ENCODE assay signal across 9 mouse cellular contexts in genomic region chr7:43671064-43671808, GRCm38 (mm10). TPM values are rescaled to one million over a fixed set of nuclear protein-coding genes. Genes with fewer than 3 reads are reported as not detected.
DNase-seq lines count a peak whose midpoint lies in the region; ATAC-seq and TF ChIP-seq lines count a peak whose summit lies in the region.
"Had no signal": no experiment of that assay in that cellular context is flagged by ENCODE, and none has a peak within 500 bp of the region (broad histone marks: within the 10 kb centered on the region; RNA-seq: fewer than 3 reads in every experiment).

No protein-coding gene starts in this region.

- no peaks in the 10 kb centered on the region for H3K27me3 ChIP-seq in kidney, embryonic 16.5 days (ENCODE audit: insufficient read depth, low read length)
- no peaks in the 10 kb centered on the region for H3K27me3 ChIP-seq in embryonic facial prominence, embryonic 13.5 days
- no peaks in the 10 kb centered on the region for H3K27me3 ChIP-seq in intestine, embryonic 14.5 days (replicated peaks; ENCODE audit: control insufficient read depth, insufficient read depth, low read length)
- no peaks in the 10 kb centered on the region for H3K27me3 ChIP-seq in midbrain, postnatal 0 days (ENCODE audit: insufficient read depth, low read length)

- peaks cover 8% of the 10 kb centered on the region for H3K4me1 ChIP-seq in kidney, embryonic 16.5 days (ENCODE audit: insufficient read depth, low read length)
- H3K4me1 ChIP-seq in embryonic facial prominence, embryonic 13.5 days, result peaks cover 8% of the 10 kb centered on the region
- peaks cover 13% of the 10 kb centered on the region for H3K4me1 ChIP-seq in intestine, embryonic 14.5 days (replicated peaks; ENCODE audit: control insufficient read depth, insufficient read depth, low read length)
- H3K4me1 ChIP-seq in midbrain, postnatal 0 days (ENCODE audit: insufficient read depth, low read length), result no peaks in the 10 kb centered on the region

- H3K4me3 ChIP-seq in kidney, embryonic 16.5 days (ENCODE audit: low read length), result peak overlapping the region; percentile 67
- peak overlapping the region; percentile 72 for H3K4me3 ChIP-seq in embryonic facial prominence, embryonic 13.5 days
- peak overlapping the region; percentile 82 for H3K4me3 ChIP-seq in intestine, embryonic 14.5 days (ENCODE audit: low read depth, low read length)
- H3K4me3 ChIP-seq in midbrain, postnatal 0 days (ENCODE audit: low read depth, low read length), result peak overlapping the region; percentile 71

- intact Hi-C loops in left cerebral cortex, postnatal 25 days (cut with DNase I), result loop anchor here (1.0 to 10.0 kb wide), 4 partner anchors 64 to 574 kb away; partner anchors contain the start of genes 1700028J19Rik, 2410002F23Rik, Zfp715 and Zfp719

- peak overlapping the region; percentile 61 for H3K9ac ChIP-seq in kidney, embryonic 16.5 days (replicated peaks; ENCODE audit: low read length)
- peak overlapping the region; percentile 83 for H3K9ac ChIP-seq in embryonic facial prominence, embryonic 13.5 days
- peak overlapping the region; percentile 35; the same call in 1 of the 2 replicates for H3K9ac ChIP-seq in intestine, embryonic 14.5 days (ENCODE audit: low read length)
- H3K9ac ChIP-seq in midbrain, postnatal 0 days (replicated peaks; ENCODE audit: low read length, poor library complexity, severe bottlenecking), result peak overlapping the region; percentile 73

- H3K27ac ChIP-seq in kidney, embryonic 16.5 days (ENCODE audit: low read length), result no peak overlapping the region
- 0 out of 2 replicates have a peak overlapping the region, but pooled peaks have one; percentile 22 for H3K27ac ChIP-seq in embryonic facial prominence, embryonic 13.5 days
- H3K27ac ChIP-seq in intestine, embryonic 14.5 days (ENCODE audit: low read depth), result no peak overlapping the region; the same call in 1 of the 2 replicates
- 0 out of 2 replicates have a peak overlapping the region, but pooled peaks have one; percentile 4 for H3K27ac ChIP-seq in midbrain, postnatal 0 days (ENCODE audit: low read depth, low read length)

- peaks cover 25% of the 10 kb centered on the region for H3K36me3 ChIP-seq in kidney, embryonic 16.5 days (ENCODE audit: insufficient read depth, low read length)
- peaks cover 24% of the 10 kb centered on the region for H3K36me3 ChIP-seq in embryonic facial prominence, embryonic 13.5 days
- peaks cover 18% of the 10 kb centered on the region for H3K36me3 ChIP-seq in intestine, embryonic 14.5 days (ENCODE audit: control insufficient read depth, insufficient read depth, low read length)
- peaks cover 16% of the 10 kb centered on the region for H3K36me3 ChIP-seq in midbrain, postnatal 0 days (ENCODE audit: insufficient read depth, low read length)

- H3K4me2 ChIP-seq in kidney, embryonic 16.5 days (replicated peaks; ENCODE audit: low read depth, low read length), result peak overlapping the region; percentile 46
- peak overlapping the region; percentile 85 for H3K4me2 ChIP-seq in embryonic facial prominence, embryonic 13.5 days
- peak overlapping the region; percentile 69 for H3K4me2 ChIP-seq in intestine, embryonic 14.5 days (ENCODE audit: low read length)
- peak overlapping the region; percentile 67 for H3K4me2 ChIP-seq in midbrain, postnatal 0 days (ENCODE audit: low read depth, low read length, poor library complexity, severe bottlenecking)

- 0 out of 2 replicates have a peak, but pooled peaks cover under 1% of the 10 kb centered on the region for H3K9me3 ChIP-seq in kidney, embryonic 16.5 days (ENCODE audit: low read length)
- 0 out of 2 replicates have a peak, but pooled peaks cover 8% of the 10 kb centered on the region for H3K9me3 ChIP-seq in embryonic facial prominence, embryonic 13.5 days
- H3K9me3 ChIP-seq in intestine, embryonic 14.5 days (ENCODE audit: control insufficient read depth, low read length), result no peaks in the 10 kb centered on the region
- H3K9me3 ChIP-seq in midbrain, postnatal 0 days (ENCODE audit: low read length), result 0 out of 2 replicates have a peak, but pooled peaks cover under 1% of the 10 kb centered on the region

- TF ChIP-seq CTCF in midbrain, postnatal 0 days (IDR thresholded peaks at IDR 0.05), result no peak

- DNase-seq in kidney, postnatal 10 days, result no peak
- no peak for DNase-seq in intestine, embryonic 14.5 days (ENCODE audit: low spot score)
- DNase-seq in midbrain, postnatal 0 days (ENCODE audit: low spot score), result no peak
- DNase-seq in adrenal gland, adult 2 months, result no peak
- DNase-seq in left cerebral cortex, postnatal 25 days (ENCODE audit: low spot score in 2 of 2), result no peak
- no peak for DNase-seq in adrenal gland, adult 8-10 months

- ATAC-seq in kidney, embryonic 16.5 days (ENCODE audit: low FRiP score, low TSS enrichment), result peak; percentile 50
- ATAC-seq in embryonic facial prominence, embryonic 13.5 days (ENCODE audit: insufficient number of reproducible peaks, insufficient read depth, low FRiP score, low TSS enrichment, low read depth), result no peak
- ATAC-seq in intestine, embryonic 14.5 days (replicated peaks; ENCODE audit: low FRiP score, low TSS enrichment, low read depth), result peak; percentile 36; the same call in 1 of the 2 replicates
- peak; percentile 22; the same call in 1 of the 2 replicates for ATAC-seq in midbrain, postnatal 0 days (ENCODE audit: low FRiP score)

- 71% methylated on average over 11 of the region's 11 CpGs for WGBS in kidney, embryonic 16.5 days
- WGBS in embryonic facial prominence, embryonic 13.5 days, result 69% methylated on average over 11 of the region's 11 CpGs
- WGBS in intestine, embryonic 14.5 days, result 68% methylated on average over 11 of the region's 11 CpGs
- 69% methylated on average over 11 of the region's 11 CpGs for WGBS in midbrain, postnatal 0 days

RNA-seq across cellular contexts. Expression of gene Ctu1, which starts 0.6 kb away (rescaled TPM):
- 15.7 and 19.7 TPM in 2 replicates for polyA plus RNA-seq in kidney, embryonic 16.5 days (2015; fragmentation: Nextera tagmentation; extraction: Ambion mirVana)
- polyA plus RNA-seq in embryonic facial prominence, embryonic 13.5 days (2015; fragmentation: Nextera tagmentation; extraction: Ambion mirVana), result 14.3 and 14.5 TPM in 2 replicates
- 9.4 and 9.8 TPM in 2 replicates for polyA plus RNA-seq in intestine, embryonic 14.5 days (2014; fragmentation: Nextera tagmentation; extraction: Ambion mirVana)
- total RNA-seq in midbrain, postnatal 0 days (2014; rRNA removed), result 36.7 and 40.4 TPM in 2 replicates
- polyA plus RNA-seq in midbrain, postnatal 0 days (2015; fragmentation: Nextera tagmentation; extraction: Ambion mirVana), result 21.2 and 21.6 TPM in 2 replicates
- total RNA-seq in adrenal gland, adult 2 months (2021), result 10 to 100 TPM in 1 of 2 experiments, 1 to 10 TPM in 1; 9.9 to 10.4 TPM
- polyA plus RNA-seq in adrenal gland, adult 2 months (2012; rRNA removed), result 20.1 and 21.3 TPM in 2 replicates
- total RNA-seq in left cerebral cortex, postnatal 25 days (2021), result 1 to 10 TPM; 7.5 to 8.7 TPM
- total RNA-seq in adrenal gland, adult 8-10 months (2022), result 10 to 100 TPM; 11.5 to 13.4 (median 12.6) TPM

RNA-seq across cellular contexts. Expression of gene Siglece, which starts 11.3 kb away (rescaled TPM):
- 0.64 and 1.3 TPM in 2 replicates for polyA plus RNA-seq in kidney, embryonic 16.5 days (2015; fragmentation: Nextera tagmentation; extraction: Ambion mirVana)
- 0.69 and 1.3 TPM in 2 replicates for polyA plus RNA-seq in embryonic facial prominence, embryonic 13.5 days (2015; fragmentation: Nextera tagmentation; extraction: Ambion mirVana)
- polyA plus RNA-seq in intestine, embryonic 14.5 days (2014; fragmentation: Nextera tagmentation; extraction: Ambion mirVana), result 1.2 and 1.7 TPM in 2 replicates
- total RNA-seq in midbrain, postnatal 0 days (2014; rRNA removed), result not detected in 2 replicates
- 0.43 TPM in 1 of 2 replicates, not detected in the other for polyA plus RNA-seq in midbrain, postnatal 0 days (2015; fragmentation: Nextera tagmentation; extraction: Ambion mirVana)
- total RNA-seq in adrenal gland, adult 2 months (2021), result 1 to 10 TPM; 3.5 to 5.0 TPM
- 3.6 and 5.3 TPM in 2 replicates for polyA plus RNA-seq in adrenal gland, adult 2 months (2012; rRNA removed)
- 1 to 10 TPM; 1.1 to 1.3 TPM for total RNA-seq in left cerebral cortex, postnatal 25 days (2021)
- 1 to 10 TPM; 2.3 to 4.3 (median 3.5) TPM for total RNA-seq in adrenal gland, adult 8-10 months (2022)

RNA-seq across cellular contexts. Expression of gene Klk14, which starts 19.0 kb away (rescaled TPM):
- polyA plus RNA-seq in kidney, embryonic 16.5 days (2015; fragmentation: Nextera tagmentation; extraction: Ambion mirVana), result not detected in 2 replicates
- polyA plus RNA-seq in embryonic facial prominence, embryonic 13.5 days (2015; fragmentation: Nextera tagmentation; extraction: Ambion mirVana), result not detected in 2 replicates
- 0.26 and 0.39 TPM in 2 replicates for polyA plus RNA-seq in intestine, embryonic 14.5 days (2014; fragmentation: Nextera tagmentation; extraction: Ambion mirVana)
- not detected in 2 replicates for total RNA-seq in midbrain, postnatal 0 days (2014; rRNA removed)
- not detected in 2 replicates for polyA plus RNA-seq in midbrain, postnatal 0 days (2015; fragmentation: Nextera tagmentation; extraction: Ambion mirVana)
- not detected for total RNA-seq in adrenal gland, adult 2 months (2021)
- polyA plus RNA-seq in adrenal gland, adult 2 months (2012; rRNA removed), result not detected in 2 replicates
- total RNA-seq in left cerebral cortex, postnatal 25 days (2021), result not detected
- not detected for total RNA-seq in adrenal gland, adult 8-10 months (2022)
- total RNA-seq: neutrophil, adult 5-6 weeks had no signal

RNA-seq across cellular contexts. Expression of gene Ceacam18, which starts 36.7 kb away (rescaled TPM):
- not detected in 2 replicates for polyA plus RNA-seq in kidney, embryonic 16.5 days (2015; fragmentation: Nextera tagmentation; extraction: Ambion mirVana)
- polyA plus RNA-seq in embryonic facial prominence, embryonic 13.5 days (2015; fragmentation: Nextera tagmentation; extraction: Ambion mirVana), result 0.12 TPM in 1 of 2 replicates, not detected in the other
- 2.3 and 3.5 TPM in 2 replicates for polyA plus RNA-seq in intestine, embryonic 14.5 days (2014; fragmentation: Nextera tagmentation; extraction: Ambion mirVana)
- not detected in 2 replicates for total RNA-seq in midbrain, postnatal 0 days (2014; rRNA removed)
- polyA plus RNA-seq in midbrain, postnatal 0 days (2015; fragmentation: Nextera tagmentation; extraction: Ambion mirVana), result not detected in 2 replicates
- total RNA-seq in adrenal gland, adult 2 months (2021), result not detected
- polyA plus RNA-seq in adrenal gland, adult 2 months (2012; rRNA removed), result not detected in 2 replicates
- total RNA-seq in left cerebral cortex, postnatal 25 days (2021), result not detected
- under 1 TPM in 3 of 4 experiments, not detected in 1; 0.15 to 0.22 (median 0.19) TPM for total RNA-seq in adrenal gland, adult 8-10 months (2022)

RNA-seq across cellular contexts. Expression of gene Klk13, which starts 41.1 kb away (rescaled TPM):
- 0.29 and 0.58 TPM in 2 replicates for polyA plus RNA-seq in kidney, embryonic 16.5 days (2015; fragmentation: Nextera tagmentation; extraction: Ambion mirVana)
- polyA plus RNA-seq in embryonic facial prominence, embryonic 13.5 days (2015; fragmentation: Nextera tagmentation; extraction: Ambion mirVana), result 1.6 and 2.2 TPM in 2 replicates
- 0.86 and 1.2 TPM in 2 replicates for polyA plus RNA-seq in intestine, embryonic 14.5 days (2014; fragmentation: Nextera tagmentation; extraction: Ambion mirVana)
- 0.22 TPM in 1 of 2 replicates, not detected in the other for total RNA-seq in midbrain, postnatal 0 days (2014; rRNA removed)
- polyA plus RNA-seq in midbrain, postnatal 0 days (2015; fragmentation: Nextera tagmentation; extraction: Ambion mirVana), result 0.11 and 0.29 TPM in 2 replicates
- total RNA-seq in adrenal gland, adult 2 months (2021), result not detected
- polyA plus RNA-seq in adrenal gland, adult 2 months (2012; rRNA removed), result 0.12 and 0.36 TPM in 2 replicates
- not detected for total RNA-seq in left cerebral cortex, postnatal 25 days (2021)
- under 1 TPM in 2 of 4 experiments, not detected in 2; 0.15 to 0.16 TPM for total RNA-seq in adrenal gland, adult 8-10 months (2022)
- total RNA-seq: neutrophil, adult 5-6 weeks had no signal

Comparison
In these comparisons a context has a peak if more than half of its experiments do, and no peak if none do; other contexts are left out.
1. H3K27ac ChIP-seq: peak in embryonic facial prominence, embryonic 13.5 days (single experiment) and midbrain, postnatal 0 days (single experiment); none in kidney, embryonic 16.5 days (single experiment) and intestine, embryonic 14.5 days (single experiment).
2. Peak in every context shown above with its lines, with median percentiles within 50 percentile points of each other: H3K4me2 ChIP-seq, H3K4me3 ChIP-seq and H3K9ac ChIP-seq.